Mouse (Mus musculus) erythroblast, embryonic 14.5 days (primary cell): ENCODE data around the gene Hadha.

Experiments used
- GATA1 ChIP-seq: IDR thresholded peaks from 2 replicates; pipeline ENCODE4 v1.6.1; 2012; ENCODE audit warnings: low read length, inconsistent platforms, mixed read lengths
- TAL1 ChIP-seq: IDR thresholded peaks from 3 replicates; pipeline ENCODE4 v1.6.1; 2012; ENCODE audit warnings: low read length, inconsistent platforms, mixed read lengths

DNA sequence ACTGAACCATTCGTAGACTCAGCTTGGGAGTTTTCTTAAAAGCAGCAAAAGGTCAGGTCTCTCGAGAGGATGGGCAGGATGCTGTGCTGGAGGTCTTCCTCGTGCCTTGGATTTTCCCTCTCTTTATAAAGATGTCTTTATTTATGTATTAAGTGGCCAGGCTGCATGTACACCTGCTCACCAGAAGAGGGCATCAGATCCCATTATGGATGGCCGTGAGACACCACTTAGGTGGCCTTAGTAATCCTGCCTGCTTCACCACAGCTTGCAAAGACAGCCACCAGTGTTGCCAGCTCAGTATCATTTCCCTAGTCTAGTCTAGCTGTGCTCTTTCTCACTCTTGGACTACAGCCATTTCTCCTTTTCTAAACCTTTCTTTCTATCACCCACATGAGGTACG lies 29.4 kb downstream of the Hadha start:
- no peak for TF ChIP-seq TAL1
- TF ChIP-seq GATA1: no peak
